Mouse (Mus musculus): ENCODE results near the gene Cxcl13.

GRCm38 (mm10) chr5:95911006-95911405, 45.7 kb upstream of the Cxcl13 start:
- no peak for TF ChIP-seq CTCF (IDR thresholded peaks at IDR 0.05; ENCODE audit: control insufficient read depth, insufficient read depth, insufficient read length)
- no peak for TF ChIP-seq FOSL1 (IDR thresholded peaks at IDR 0.05; ENCODE audit: insufficient read depth, low read length, poor library complexity, severe bottlenecking)
- no peak for TF ChIP-seq USF1 (IDR thresholded peaks at IDR 0.05; ENCODE audit: low read depth)
- no peak for TF ChIP-seq MAX (IDR thresholded peaks at IDR 0.05)
- no peak for TF ChIP-seq MYOD1 (IDR thresholded peaks at IDR 0.05; ENCODE audit: control insufficient read depth, insufficient read length, low read depth)
